Mouse (Mus musculus): Measurements from ENCODE around the gene Cyp4a12b.
"Not testable (repeated sequence)": the region's sequence is repeated elsewhere in the genome, so short reads cannot be mapped to it uniquely, and the experiment has no call there.

- not testable (repeated sequence) for TF ChIP-seq POLR2A (IDR thresholded peaks at IDR 0.05; ENCODE audit: extremely low read depth, insufficient read depth, low read length); CTCF (IDR thresholded peaks at IDR 0.05; ENCODE audit: low read depth, low read length)
Measured at GRCm38 (mm10) chr4:115365624-115366023, 45.8 kb upstream of the Cyp4a12b start.
